Mouse (Mus musculus): ENCODE data around the gene Jmjd1c.
A peak's percentile ranks its signal among the peaks of the same experiment; 100 is the strongest.

The Jmjd1c gene

GRCm38 (mm10) chr10:67253115-67253514 is 157.2 kb downstream of the Jmjd1c start:
- no peak for DNase-seq

DNA sequence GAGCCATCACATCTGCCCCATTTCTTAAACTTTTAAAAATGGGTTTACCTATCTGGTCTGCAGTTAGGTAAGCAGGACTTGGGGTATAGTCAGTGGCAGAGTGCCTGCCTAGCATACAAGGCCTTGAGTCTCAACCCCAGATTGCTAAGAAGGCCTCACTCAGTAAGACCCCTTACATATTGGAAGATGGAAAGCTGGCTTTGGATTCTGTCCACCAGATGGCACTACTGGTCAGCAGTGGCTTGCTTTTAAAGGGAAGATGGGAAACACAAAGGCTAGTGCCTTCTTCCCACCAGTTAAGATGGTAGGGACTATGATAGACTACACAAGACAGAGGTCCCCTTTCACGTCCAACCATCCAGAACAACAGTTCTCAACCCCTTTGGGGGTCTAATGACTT is 168.9 kb downstream of the Jmjd1c start:
- peak; percentile 11 for DNase-seq

GRCm38 (mm10) chr10:67275916-67276315 is 180.0 kb downstream of the Jmjd1c start:
- no peak for DNase-seq

GRCm38 (mm10) chr10:67281852-67282251 is 185.9 kb downstream of the Jmjd1c start:
- no peak for DNase-seq

DNA sequence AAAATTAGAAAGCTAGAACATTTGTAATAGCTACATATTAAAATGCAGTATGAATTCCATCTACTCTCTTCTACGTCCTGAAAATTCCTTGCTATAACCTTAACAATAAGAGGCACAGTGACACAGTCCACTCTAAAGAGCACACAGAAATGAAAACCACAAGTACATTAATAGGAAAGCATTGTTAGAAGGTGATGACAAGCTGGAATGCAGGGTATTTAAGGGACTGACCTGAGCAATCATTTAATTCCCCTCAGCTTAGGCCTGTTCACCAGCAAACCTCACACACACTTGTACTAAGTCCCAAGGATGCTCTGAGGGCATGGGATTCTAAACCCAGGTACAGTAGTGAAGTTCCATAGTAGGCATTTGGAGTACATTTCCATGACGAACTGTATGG is 186.6 kb downstream of the Jmjd1c start:
- DNase-seq = no peak

GRCm38 (mm10) chr10:67283516-67283915 is 187.6 kb downstream of the Jmjd1c start:
- no peak for DNase-seq

DNA sequence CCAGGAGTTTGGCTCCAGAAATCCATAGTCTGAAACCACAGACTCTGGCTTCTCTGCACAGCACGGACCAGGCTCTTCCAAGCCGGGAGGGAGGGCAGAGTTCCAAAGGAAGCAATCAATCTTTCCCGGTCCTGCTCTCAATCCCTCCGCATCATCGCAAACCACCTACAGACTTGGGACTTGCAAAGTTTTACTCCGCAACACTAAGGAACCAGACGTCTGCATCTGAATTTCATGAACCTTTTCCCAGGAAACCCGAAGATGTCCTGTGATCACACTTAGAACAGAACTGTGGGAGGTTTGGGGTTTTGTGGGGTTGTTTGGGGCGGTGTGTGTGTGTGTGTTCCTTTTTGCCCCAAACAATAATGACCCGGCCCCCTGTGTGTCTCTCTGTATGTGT is 188.4 kb downstream of the Jmjd1c start:
- DNase-seq = peak; percentile 20

- no peak for DNase-seq
These were observed 188.8 kb downstream of the Jmjd1c start for GRCm38 (mm10) chr10:67284761-67285175.

GRCm38 (mm10) chr10:67285176-67285814 is 189.4 kb downstream of the Jmjd1c start, which contains the start of gene Nrbf2:
TSS of gene Nrbf2 (minus strand) at chr10:67285305.
- DNase-seq = peak; percentile 78

GRCm38 (mm10) chr10:67287877-67288276 is 192.0 kb downstream of the Jmjd1c start:
- peak; percentile 16 for DNase-seq

- no peak for DNase-seq
These were observed 194.7 kb downstream of the Jmjd1c start for GRCm38 (mm10) chr10:67290622-67291021.

GRCm38 (mm10) chr10:67291087-67291486 is 195.2 kb downstream of the Jmjd1c start:
- DNase-seq = no peak

DNA sequence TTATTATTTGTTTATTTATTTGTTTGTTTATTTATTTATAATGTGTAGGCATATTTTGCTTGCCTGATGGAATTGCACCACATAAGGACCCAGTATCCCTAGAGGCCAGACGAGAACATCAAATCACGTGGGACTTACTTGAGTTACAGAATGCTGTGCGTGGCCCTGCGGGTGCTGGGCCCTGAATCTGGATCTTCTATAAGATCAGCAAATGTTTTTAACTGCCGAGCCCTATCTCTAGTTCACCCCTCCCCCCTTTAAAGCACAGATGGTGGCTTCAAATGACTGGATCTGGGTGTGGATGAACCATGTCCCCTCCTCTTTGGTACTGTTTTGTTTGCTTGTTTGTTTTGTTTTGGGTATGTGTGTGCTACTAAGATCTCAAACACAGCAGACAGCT is 199.4 kb downstream of the Jmjd1c start:
- no peak for DNase-seq

GRCm38 (mm10) chr10:67295938-67296466 is 200.1 kb downstream of the Jmjd1c start:
- DNase-seq = no peak

GRCm38 (mm10) chr10:67296482-67297152 is 200.7 kb downstream of the Jmjd1c start:
- DNase-seq = no peak

- DNase-seq = no peak
These were observed 201.4 kb downstream of the Jmjd1c start for GRCm38 (mm10) chr10:67297175-67297855.

DNA sequence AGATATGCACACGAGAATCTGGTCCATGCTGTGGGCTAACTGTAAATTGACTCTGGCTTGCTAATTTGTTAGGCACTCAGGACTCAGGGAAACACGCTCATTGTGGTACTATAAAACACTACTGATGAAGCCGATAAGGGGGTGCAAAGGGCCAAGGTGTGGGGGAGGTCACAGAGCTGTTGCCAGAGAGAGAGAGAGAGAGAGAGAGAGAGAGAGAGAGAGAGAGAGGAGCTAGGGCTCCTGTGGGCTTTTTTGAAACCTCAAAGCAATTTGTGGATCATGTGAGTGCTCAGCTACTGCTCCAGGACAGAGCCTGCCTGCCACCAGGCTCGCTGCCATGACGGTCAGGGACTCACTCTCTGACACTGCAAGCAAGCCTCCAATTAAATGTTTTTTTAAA is 202.9 kb downstream of the Jmjd1c start:
- DNase-seq = no peak

GRCm38 (mm10) chr10:67299285-67299684 is 203.4 kb downstream of the Jmjd1c start:
- DNase-seq = no peak

DNA sequence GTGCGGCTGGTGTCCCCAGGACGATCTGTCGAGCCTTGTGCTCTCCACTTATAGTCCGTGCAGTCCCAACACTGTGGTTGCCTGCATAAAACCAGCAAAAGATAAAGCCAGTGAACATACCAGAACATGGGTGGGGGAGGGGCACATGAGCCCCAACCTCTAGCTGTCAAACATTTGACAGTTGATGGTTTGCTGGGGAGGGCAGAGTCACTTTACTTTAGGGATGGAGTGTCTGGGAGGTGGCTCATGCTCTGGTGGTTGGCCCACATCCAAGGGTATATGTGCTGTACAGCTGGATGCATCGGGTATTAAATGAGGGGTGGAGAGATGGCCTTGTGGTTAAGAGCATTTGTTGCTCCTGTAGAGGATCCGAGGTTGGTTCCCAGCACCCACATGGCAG is 205.1 kb downstream of the Jmjd1c start:
- DNase-seq = no peak

DNA sequence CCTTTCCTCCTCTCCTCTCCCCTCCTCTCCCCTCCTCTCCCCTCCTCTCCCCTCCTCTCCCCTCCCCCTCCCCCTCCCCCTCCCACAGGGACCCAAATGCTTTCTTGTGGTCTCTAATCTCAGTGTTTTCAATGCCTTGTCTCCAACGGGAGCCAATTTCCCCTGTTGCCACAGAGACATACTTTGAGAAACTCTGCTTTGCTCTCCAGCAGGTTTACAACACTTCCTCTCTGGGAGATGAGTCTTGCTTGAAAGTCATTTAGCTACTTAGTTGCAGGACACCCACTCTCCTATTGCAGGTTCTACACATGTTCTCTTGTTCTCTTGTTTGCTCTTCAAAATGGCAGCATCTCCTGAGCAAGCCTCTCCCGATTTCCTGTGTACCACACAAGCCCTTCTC is 206.4 kb downstream of the Jmjd1c start:
- no peak for DNase-seq

Data from cerebellum, adult 11 months (tissue).